Mouse (Mus musculus) lung, postnatal 0 days (tissue): ENCODE measurements around the gene 2410015M20Rik.

Experiments
- CTCF ChIP-seq: IDR thresholded peaks from 2 replicates; pipeline ENCODE4 v1.5.1; 2016; ENCODE audit warnings: antibody characterized with exemption, mild to moderate bottlenecking
- EP300 ChIP-seq: IDR thresholded peaks from 2 replicates; pipeline ENCODE4 v1.6.1; 2016; ENCODE audit warnings: antibody characterized with exemption, mild to moderate bottlenecking, control low read depth

DNA sequence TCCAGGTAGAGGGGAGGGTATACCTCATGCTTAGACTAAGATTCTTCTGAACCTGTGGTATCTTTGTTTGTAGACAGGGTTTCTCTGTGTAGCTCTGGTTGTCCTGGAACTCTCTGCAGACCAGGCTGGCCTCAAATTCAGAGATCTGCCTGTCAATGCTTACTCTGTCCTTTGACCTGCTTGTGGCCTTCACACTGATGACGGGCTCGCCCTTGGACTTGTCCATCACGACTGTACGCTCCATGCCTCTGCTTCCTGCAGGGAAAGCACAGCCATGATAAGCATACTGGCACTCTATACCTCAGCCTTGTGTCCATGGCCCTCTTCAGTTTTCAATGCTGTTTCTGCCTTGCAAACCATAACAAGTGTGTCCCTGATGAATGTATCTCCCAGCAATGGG lies 42.2 kb downstream of the 2410015M20Rik start:
- TF ChIP-seq CTCF: no peak
- no peak for TF ChIP-seq EP300
